Mouse (Mus musculus): ENCODE results near the gene Pax1.

DNA sequence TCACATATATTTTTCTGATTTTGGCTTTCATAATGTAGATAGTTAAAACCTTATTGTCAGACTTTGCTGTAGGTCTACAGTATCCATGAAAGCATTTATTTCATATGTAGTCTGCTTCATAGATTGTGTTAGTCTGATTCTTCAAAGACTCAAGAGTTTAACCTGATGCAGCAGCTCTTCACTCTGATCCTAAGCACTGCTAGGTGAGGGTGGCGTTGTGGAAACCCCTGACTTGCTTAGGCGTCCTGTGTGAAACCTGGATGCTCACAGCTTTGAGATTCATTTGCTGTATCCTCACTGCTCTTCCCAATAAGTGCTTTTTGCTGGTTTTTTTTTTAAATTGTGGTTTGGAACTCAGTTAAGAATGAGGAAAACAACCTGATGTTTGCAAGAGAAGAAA lies 21.6 kb downstream of the Pax1 start:
- TF ChIP-seq CTCF (IDR thresholded peaks at IDR 0.05; ENCODE audit: low read depth) (no peak), EP300 (IDR thresholded peaks at IDR 0.05; ENCODE audit: low read depth) (no peak)
